Mouse (Mus musculus) adrenal gland, adult 2 months (tissue): Measurements from ENCODE around the gene Sfmbt2. TPM values are rescaled to one million over a fixed set of nuclear protein-coding genes. Genes with fewer than 3 reads are reported as not detected.

Experiments
- DNase-seq: peaks from one replicate; pipeline ENCODE4 v3.0.0; 2021
- microRNA-seq, 2 experiments: library from miRNA; unstranded; fragments of <30 nt; microRNA quantifications; one replicate each; pipeline ENCODE4 v1.2.0; 2021
- polyA plus RNA-seq: library from polyadenylated mRNA; depleted of rRNA; stranded (reverse); fragments of >200 nt; gene quantifications from 2 replicates; pipeline ENCODE4 v1.2.3, GENCODE M21; 2012; rRNA removed
- total RNA-seq, 2 experiments: library from RNA; stranded (reverse); gene quantifications; 2 replicates each; pipeline ENCODE4 v1.2.3; 2021

Gene Sfmbt2
- total and polyA plus RNA-seq, 3 experiments = 0.09 to 0.83 (median 0.43) TPM

DNA sequence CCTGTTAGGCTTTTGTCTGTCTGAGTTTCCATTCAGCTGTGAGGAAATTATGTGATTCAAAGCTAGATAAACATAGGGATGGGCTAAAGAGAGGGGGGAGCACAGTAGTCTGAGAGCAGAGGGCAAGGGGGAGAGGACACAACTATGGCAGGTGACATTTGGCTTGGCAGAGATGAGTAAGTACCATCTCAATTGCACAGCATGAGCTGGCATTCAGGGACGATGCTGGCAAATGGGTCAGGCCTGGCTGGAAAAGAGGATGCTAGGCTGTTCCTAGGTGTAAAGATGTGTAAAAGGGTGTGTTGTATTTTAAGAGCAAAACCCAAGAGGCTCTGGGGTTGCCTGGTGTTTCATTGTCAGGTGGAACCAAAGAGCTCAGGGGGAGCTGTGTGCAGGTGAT, 188.5 kb downstream of the Sfmbt2 start:
- DNase-seq = no peak

DNA sequence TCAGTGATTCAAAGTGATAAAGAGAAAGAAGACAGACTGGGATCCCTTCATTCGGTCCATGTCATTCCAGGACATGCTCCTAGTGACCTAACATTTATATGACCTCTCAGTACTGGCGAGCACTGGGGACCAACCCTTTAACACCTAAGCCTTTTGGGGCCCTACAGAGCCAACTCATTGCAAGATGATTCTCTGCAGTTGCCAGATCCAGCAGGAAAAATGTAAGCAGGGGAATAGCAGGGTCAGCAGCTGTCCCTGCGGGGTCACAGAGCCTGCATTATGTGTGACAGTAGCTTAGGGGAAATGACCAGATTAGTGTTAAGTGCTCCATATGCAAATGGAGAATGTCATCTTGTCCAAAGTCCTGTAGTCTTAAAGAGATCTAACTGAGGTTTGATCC, 195.2 kb downstream of the Sfmbt2 start:
- DNase-seq = no peak

DNA sequence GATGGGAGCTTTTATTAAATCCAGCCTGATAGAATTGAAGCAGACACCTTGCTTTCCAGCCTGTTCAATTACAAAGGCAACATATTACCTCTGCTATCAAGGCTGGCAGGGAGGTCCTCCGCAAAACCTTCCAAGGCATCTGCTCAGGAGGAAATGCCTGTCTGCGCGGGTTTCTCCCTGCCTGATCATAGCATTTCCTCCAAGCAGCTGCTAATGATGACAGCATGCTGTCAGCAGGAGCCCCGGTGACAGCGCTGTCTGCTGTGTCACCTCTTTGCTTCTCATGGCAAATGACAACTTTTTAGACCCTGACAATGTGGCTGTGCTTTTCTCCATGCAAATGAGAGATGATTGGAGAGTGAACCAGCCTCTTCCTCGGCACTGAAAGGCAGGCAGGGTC, 199.1 kb downstream of the Sfmbt2 start:
- no peak for DNase-seq

DNA sequence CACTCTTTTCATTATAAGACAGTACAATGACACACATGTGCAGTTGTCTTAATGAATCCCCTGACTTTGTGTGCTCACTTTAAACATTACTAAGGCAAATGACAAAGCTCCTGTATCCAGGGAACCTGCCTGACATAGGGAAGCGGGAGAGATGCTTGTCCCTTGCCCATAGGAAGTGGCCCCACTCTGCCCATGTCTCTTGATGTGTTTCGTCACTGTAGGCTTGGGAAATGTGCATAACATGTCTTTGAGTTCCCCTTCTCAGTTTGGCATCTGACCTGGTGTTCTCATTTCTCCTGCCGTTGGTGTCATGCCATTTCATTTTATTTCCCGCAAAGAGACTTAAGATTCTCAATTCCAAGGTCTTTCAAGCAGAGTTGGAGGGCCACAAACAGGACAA, 202.0 kb downstream of the Sfmbt2 start:
- no peak for DNase-seq

DNA sequence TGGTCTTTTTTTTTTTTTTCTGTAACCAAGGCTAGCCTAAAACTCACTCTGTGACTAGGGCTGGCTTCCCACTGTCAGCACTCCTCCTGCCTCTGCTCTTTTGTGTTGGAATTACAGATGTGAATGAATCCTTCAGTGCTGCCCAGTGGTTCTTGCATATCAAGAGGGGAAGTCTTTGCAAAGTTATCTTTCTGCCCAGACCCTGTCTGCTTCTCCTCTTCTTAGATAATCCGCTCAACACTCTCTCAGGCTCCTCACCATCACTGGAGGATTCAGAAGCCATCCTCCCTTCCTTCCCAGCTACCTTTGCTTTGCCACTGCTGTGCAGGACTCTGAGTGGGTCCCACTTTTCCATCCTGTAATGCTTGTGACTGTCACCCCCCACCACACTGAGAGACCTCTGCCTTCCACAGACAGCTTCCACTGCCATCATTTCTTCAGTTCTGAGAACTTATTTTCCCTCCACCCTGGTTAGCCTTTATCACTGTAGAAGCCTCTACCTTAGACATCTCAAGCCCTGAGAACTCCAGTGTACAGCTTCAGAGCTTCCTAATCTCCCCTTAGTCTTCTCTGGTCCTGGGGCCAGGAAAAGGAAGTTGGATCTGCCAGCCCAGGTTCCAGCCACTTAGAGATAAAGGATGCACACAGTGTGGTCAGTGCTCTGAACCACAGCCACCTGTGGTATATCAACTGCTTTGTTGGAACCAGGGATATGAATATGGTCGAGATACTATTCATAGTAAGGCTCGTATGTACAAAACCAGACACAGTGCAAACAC, 205.8 kb downstream of the Sfmbt2 start:
- no peak for DNase-seq

DNA sequence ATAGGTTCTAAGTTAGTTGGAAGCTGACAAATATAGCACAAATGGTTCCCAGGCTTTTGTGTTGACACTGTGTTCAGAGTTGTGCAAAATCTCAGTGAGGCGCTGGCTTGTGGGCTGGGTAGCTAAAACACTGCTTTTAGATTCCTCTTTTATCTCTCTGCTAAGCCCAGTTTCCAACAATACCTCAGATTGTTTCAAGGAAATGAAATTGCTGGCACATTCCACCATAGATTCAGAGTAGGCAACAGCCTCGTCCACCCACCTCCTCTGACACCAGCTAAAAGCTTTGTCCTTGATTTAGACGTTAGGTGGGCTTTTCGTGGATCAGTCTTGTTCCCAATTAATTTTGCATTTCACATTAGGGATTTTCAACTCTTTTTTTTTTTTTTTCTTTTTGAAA, 212.4 kb downstream of the Sfmbt2 start:
- no peak for DNase-seq

DNA sequence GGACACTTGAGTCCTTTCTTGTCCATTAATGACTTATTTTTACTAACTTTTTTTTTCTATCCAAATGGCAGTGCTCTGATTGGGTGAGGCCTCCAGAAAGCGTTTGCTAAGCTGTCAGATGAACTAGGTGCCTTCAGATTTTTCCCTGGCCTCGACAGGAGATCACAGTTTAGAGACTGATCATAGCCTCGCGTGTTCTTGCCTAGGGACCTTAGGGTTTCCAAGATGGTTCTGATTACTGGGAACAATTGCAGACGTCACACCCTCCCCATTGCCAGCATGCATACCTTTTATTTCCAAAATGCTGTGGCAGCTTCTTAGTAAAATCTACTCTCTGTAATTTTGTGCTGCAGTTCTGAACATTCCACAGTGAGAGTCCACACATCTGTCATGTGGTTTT, 212.8 kb downstream of the Sfmbt2 start:
- no peak for DNase-seq

DNA sequence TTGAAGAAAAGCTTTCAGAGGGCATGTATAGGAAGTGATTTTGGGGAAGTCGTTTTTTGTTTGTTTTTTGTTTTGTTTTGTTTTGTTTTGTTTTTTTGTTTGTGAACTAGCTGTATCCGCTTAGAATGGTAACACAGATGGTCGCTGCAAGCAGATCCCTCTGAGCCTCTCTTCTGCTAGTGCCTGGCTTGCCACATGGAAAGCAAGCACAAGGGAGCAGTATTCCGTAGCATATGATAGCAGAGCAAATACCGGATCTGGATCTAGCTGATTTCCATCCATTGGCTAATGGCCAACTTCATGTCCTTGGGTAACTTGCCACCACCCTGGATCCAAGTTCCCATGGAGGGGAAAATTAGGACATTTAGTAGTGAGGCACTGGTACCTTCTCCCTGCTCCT, 221.0 kb downstream of the Sfmbt2 start:
- DNase-seq = peak; percentile 5

DNA sequence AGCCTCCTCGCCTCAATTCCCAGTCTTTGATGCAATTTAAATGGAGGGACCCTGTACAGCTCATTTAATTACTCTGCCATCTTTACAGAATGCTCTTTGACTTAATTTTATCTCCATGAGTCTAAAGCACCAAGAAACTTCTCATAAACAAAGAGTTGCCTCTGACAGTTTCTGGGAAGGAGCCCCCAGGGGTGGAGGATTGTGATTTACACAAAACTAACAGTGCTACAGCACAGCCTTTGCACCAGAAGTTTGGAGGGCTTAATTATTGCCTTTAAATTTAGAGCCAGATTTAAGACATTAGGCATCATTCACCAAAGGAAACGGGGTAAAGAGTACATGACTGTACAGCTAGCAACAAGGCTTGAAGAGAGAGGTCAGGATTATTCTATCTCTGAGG, 245.2 kb downstream of the Sfmbt2 start:
- DNase-seq = no peak

Small RNA genes within 50 kb of the gene (microRNA-seq; reads per million reads assigned to microRNA genes)
- gene Gm22051 = 0 reads per million in 2 experiments
- 0 to 0.22 reads per million in 2 experiments for gene Gm22072
- gene Gm22091 = 0 reads per million in 2 experiments
- 0 reads per million in 2 experiments for gene Gm22166
- gene Gm22239 = 0 reads per million in 2 experiments
- 0 reads per million in 2 experiments for gene Gm22626
- gene Gm22635 = 0 reads per million in 2 experiments
- 0 reads per million in 2 experiments for gene Gm22677
- gene Gm22678 = 0 reads per million in 2 experiments
- 0 reads per million in 2 experiments for gene Gm22775
- 0 reads per million in 2 experiments for gene Gm22925
- gene Gm23108 = 0 reads per million in 2 experiments
- 0 reads per million in 2 experiments for gene Gm23288
- gene Gm23542 = 0 reads per million in 2 experiments
- gene Gm23569 = 0 reads per million in 2 experiments
- 0 reads per million in 2 experiments for gene Gm23571
- gene Gm23578 = 0 reads per million in 2 experiments
- gene Gm23651 = 0 reads per million in 2 experiments
- 0 reads per million in 2 experiments for gene Gm23988
- 0 reads per million in 2 experiments for gene Gm24028
- 0 reads per million in 2 experiments for gene Gm24167
- 0 reads per million in 2 experiments for gene Gm24315
- 0 reads per million in 2 experiments for gene Gm24342
- gene Gm24488 = 0 reads per million in 2 experiments
- 0 reads per million in 2 experiments for gene Gm24640
- 0 reads per million in 2 experiments for gene Gm24673
- gene Gm24761 = 0 reads per million in 2 experiments
- 0 reads per million in 2 experiments for gene Gm24806
- 0 reads per million in 2 experiments for gene Gm25022
- 0 reads per million in 2 experiments for gene Gm25158
- gene Gm25263 = 0 to 0.22 reads per million in 2 experiments
- gene Gm25285 = 0 reads per million in 2 experiments
- gene Gm25316 = 0 reads per million in 2 experiments
- 0 reads per million in 2 experiments for gene Gm25451
- 0 reads per million in 2 experiments for gene Gm25673
- 0 reads per million in 2 experiments for gene Gm25680
- 0 reads per million in 2 experiments for gene Gm25701
- gene Gm25753 = 0 reads per million in 2 experiments
- gene Gm25943 = 0 reads per million in 2 experiments
- gene Gm26060 = 0 reads per million in 2 experiments
- 0 reads per million in 2 experiments for gene Gm26073
- gene Gm26092 = 0 reads per million in 2 experiments
- gene Gm26156 = 0 reads per million in 2 experiments
- 0 reads per million in 2 experiments for gene Gm26229
- 0 reads per million in 2 experiments for gene Gm26398
- 0 reads per million in 2 experiments for gene Gm26426
- 0 reads per million in 2 experiments for gene Gm26431
- 0 reads per million in 2 experiments for gene Gm26491
- 0 reads per million in 2 experiments for gene Mir297a-2
- gene Mir297a-3 = 0 reads per million in 2 experiments
- 0 reads per million in 2 experiments for gene Mir297a-4
- 0 reads per million in 2 experiments for gene Mir297b
- 0 reads per million in 2 experiments for gene Mir297c
- 0 reads per million in 2 experiments for gene Mir466
- 0 reads per million in 2 experiments for gene Mir466b-1
- gene Mir466b-2 = 0 reads per million in 2 experiments
- 0 to 0.41 reads per million in 2 experiments for gene Mir466b-3
- gene Mir466b-4 = 0 reads per million in 2 experiments
- gene Mir466b-5 = 0 reads per million in 2 experiments
- 0 reads per million in 2 experiments for gene Mir466b-6
- gene Mir466b-7 = 0 reads per million in 2 experiments
- 0 reads per million in 2 experiments for gene Mir466b-8
- 0 reads per million in 2 experiments for gene Mir466c-1
- 0 reads per million in 2 experiments for gene Mir466c-2
- 0 reads per million in 2 experiments for gene Mir466d
- 0 reads per million in 2 experiments for gene Mir466e
- 0 reads per million in 2 experiments for gene Mir466f-1
- gene Mir466f-2 = 0 reads per million in 2 experiments
- 0 reads per million in 2 experiments for gene Mir466f-3
- gene Mir466g = 0 reads per million in 2 experiments
- 0 reads per million in 2 experiments for gene Mir466h
- 0 reads per million in 2 experiments for gene Mir466l
- 0 reads per million in 2 experiments for gene Mir466m
- 0.44 to 1.7 reads per million in 2 experiments for gene Mir466n
- 0 reads per million in 2 experiments for gene Mir466o
- gene Mir466p = 0 reads per million in 2 experiments
- gene Mir467a-1 = 0 reads per million in 2 experiments
- 0 reads per million in 2 experiments for gene Mir467a-10
- gene Mir467a-2 = 0 reads per million in 2 experiments
- 0 reads per million in 2 experiments for gene Mir467a-3
- 0 reads per million in 2 experiments for gene Mir467a-4
- 0 reads per million in 2 experiments for gene Mir467a-5
- gene Mir467a-6 = 0 reads per million in 2 experiments
- gene Mir467a-7 = 0 reads per million in 2 experiments
- gene Mir467a-8 = 0 reads per million in 2 experiments
- gene Mir467a-9 = 0 reads per million in 2 experiments
- 0 reads per million in 2 experiments for gene Mir467b
- gene Mir467c = 21.7 to 23.6 reads per million in 2 experiments
- 298 to 347 reads per million in 2 experiments for gene Mir467d
- 113 to 132 reads per million in 2 experiments for gene Mir467e
- gene Mir669a-1 = 0 reads per million in 2 experiments
- 0 reads per million in 2 experiments for gene Mir669a-10
- gene Mir669a-11 = 0 reads per million in 2 experiments
- gene Mir669a-12 = 0 reads per million in 2 experiments
- gene Mir669a-2 = 0 reads per million in 2 experiments
- 0 reads per million in 2 experiments for gene Mir669a-3
- 0 reads per million in 2 experiments for gene Mir669a-4
- gene Mir669a-5 = 0 reads per million in 2 experiments
- gene Mir669a-6 = 0 reads per million in 2 experiments
- gene Mir669a-7 = 0 reads per million in 2 experiments
- 0 reads per million in 2 experiments for gene Mir669a-8
- gene Mir669a-9 = 0 reads per million in 2 experiments
- gene Mir669b = 0 reads per million in 2 experiments
- gene Mir669c = 115 to 124 reads per million in 2 experiments
- gene Mir669d = 0 reads per million in 2 experiments
- gene Mir669d-2 = 0 reads per million in 2 experiments
- 0.44 to 3.3 reads per million in 2 experiments for gene Mir669e
- 0 reads per million in 2 experiments for gene Mir669f
- gene Mir669g = 0 reads per million in 2 experiments
- 2.5 to 3.5 reads per million in 2 experiments for gene Mir669h
- gene Mir669i = 0 reads per million in 2 experiments
- gene Mir669j = 0 reads per million in 2 experiments
- 0 reads per million in 2 experiments for gene Mir669k
- 8.1 to 20.7 reads per million in 2 experiments for gene Mir669l
- gene Mir669m-1 = 0 reads per million in 2 experiments
- 0 reads per million in 2 experiments for gene Mir669m-2
- 44.8 to 57.5 reads per million in 2 experiments for gene Mir669o
- 0 reads per million in 2 experiments for gene Mir669p-1
- 0 reads per million in 2 experiments for gene Mir669p-2

Other genes starting within 250 kb of the Sfmbt2 start
- 10 to 100 TPM in 1 of 2 experiments, 1 to 10 TPM in 1; 7.7 to 10.0 TPM for gene Itih2, start 239.1 kb upstream of the Sfmbt2 start, total RNA-seq
- gene Itih2, start 239.1 kb upstream of the Sfmbt2 start, polyA plus RNA-seq = 3.2 and 3.9 TPM in 2 replicates
- gene Itih5, start 216.9 kb upstream of the Sfmbt2 start, total RNA-seq = 10 to 100 TPM; 29.1 to 29.8 TPM
- 4.5 and 5.0 TPM in 2 replicates for gene Itih5, start 216.9 kb upstream of the Sfmbt2 start, polyA plus RNA-seq